Mouse (Mus musculus) cerebellum, adult 18-20 months (tissue): Measurements from ENCODE around the gene Slc7a7.

Source experiments
- DNase-seq, 2 experiments: peaks; one replicate each; pipeline ENCODE4 v3.0.0; 2021

Slc7a7 gene

DNA sequence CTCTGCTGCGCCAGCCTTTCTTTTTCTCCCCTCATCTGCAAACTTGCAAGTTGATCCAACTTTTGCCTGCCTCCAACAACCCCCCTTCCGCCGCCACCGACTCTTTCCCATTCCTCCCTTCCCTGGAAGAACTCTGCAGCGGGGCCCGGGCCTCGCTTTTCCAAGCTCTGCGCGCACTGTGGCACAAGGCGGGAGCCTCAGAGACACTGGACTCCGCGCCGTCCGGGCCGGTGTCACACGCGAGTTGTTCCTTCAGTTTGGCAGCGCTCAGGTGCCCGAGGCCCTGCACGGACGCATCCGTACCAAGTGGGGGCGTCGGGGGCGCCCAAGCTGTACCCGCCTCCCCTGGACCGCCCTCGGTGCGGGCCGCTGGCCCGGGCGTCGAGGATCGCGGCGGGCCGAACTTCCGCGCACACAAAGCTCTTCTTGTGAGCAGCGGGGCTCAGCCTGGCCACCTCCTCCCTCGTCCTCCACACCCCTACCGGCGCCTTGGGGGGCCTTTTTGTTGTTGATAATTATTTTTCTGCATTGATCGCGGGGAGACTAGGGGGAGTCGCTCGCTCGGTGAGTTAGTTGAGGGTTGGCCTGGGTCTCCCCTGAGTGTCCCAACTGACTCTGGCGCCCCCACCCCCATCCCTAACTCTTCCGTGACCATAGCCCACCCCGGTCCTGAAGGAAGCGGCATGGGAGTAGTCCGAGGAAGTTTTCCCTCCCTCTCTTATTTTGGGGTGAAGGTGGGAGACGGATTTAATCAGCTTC, 14.7 kb upstream of the Slc7a7 start:
- DNase-seq: no peak

DNA sequence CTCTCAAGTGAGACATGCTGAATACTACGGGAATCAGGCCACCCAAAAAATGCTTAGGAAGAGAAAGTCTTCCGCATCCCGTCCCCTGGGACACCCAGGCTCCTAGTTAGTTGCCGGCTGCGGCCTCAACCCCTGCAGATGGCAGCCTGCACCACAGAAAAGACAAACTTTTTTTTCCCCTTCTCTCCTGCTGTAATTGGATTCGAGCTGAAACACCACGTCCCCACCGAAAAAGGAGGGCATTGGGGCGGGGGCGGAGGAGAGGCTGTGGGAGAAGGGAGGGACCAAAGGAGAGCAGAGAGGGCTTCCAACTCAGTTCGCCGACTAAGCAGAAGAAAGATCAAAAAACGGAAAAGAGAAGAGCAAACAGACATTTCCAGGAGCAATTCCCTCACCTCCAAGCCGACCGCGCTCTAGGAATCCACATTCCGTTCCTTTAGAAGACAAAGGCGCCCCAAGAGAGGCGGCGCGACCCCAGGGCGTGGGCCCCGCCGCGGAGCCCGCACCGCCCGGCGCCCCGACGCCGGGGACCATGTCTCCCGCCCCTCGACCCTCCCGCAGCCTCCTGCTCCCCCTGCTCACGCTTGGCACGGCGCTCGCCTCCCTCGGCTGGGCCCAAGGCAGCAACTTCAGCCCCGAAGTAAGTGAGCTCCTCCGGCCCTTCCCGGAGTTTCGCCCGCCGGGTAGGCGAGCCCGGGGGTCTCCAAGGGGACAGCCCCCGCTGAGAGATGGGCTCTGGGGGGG, 13.9 kb upstream of the Slc7a7 start, which contains the start of gene Mmp14:
Gene Mmp14, plus strand, starts transcription at position 279 of the 744 bp plus-strand sequence.
- DNase-seq: peak in 1 of 2 experiments; percentile 28

DNA sequence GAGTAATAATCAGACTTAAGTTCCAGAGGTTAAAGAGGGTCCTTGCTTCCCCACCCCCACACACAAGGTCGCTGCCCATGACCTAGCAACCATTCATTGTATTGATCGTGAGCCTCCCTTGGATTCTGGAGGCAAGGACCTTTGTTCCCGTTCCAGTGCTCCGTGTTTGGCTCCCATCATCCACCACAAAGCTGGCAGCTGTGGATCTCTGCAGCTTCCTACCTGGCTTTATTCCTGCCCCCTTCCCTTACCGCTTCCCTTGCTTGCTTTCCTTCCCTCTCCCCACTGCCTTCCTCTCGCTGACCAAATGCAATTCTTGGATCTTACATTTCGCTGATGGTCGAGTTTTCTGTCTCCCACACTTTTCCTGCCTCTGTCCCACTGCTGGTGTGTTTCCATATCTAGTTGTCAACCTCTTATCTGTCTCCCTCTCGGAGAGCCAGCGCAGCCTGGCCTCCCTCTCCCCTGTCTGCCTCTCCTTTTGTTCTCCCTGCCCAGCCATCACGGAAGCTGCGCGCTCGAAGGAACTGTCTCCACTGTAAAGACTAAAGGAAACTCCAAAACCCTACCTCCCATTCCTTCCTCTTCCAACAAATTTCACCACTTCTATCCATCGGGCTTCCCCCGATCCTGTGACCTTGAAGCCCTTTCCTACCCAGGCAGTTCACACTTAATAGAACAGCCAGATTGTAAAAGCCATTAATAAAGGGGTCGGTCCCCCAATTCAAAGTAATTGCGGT, 13.0 kb upstream of the Slc7a7 start:
- DNase-seq: no peak

DNA sequence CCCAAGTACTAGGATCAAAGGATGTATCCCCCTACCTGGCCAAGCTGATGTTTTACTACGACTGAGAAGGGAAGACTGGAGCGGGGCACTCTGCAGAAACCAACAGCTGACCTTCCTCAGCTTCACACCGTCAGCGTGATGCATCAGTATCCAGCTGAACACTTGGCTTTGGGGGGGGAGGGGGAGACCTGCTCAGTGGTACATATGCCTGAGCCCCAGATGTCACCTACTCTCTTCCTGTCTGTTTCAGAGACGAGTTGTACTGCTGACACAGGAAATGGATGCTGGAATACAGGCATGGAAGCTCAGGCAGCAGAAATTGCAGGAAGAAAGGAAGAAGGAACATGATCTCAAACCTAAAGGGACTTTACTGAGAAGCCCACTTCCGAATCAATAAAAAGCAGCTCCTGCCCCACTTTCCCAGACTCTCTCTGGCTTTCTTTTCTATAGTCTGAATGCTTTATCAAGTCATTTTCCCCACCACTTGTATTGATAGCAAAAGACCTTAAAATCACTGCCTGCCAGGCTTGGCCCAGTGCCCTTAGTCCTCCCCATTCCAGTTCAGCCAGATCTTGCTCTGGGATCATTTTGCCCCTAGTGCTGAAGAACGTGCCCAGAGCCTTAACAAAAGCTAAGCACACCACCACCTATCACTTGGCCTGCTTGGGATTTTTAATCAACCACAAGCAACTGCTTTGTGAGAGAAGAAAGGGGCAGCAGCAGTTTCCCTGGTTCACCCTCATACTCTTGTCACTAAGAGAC, 11.9 kb upstream of the Slc7a7 start:
- DNase-seq: no peak

DNA sequence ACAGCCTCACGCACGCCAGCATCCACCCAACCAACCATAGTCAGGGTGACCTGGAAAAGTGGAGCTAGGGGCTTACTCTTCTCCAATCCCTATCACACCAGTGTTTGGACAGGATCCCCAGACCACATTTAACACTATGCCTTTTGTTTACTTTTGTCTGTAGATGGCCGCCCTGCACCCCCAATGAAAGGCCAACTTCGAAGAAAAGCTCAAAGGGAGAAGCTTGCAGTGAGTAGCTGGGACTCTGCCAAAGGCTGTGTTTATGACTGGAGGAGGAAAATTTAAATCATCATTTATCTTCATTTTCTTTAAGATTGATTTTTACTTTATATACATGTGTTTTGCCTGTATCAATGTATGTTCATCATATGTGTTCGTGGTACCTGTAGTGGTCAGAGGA, 10.8 kb upstream of the Slc7a7 start:
- no peak for DNase-seq

DNA sequence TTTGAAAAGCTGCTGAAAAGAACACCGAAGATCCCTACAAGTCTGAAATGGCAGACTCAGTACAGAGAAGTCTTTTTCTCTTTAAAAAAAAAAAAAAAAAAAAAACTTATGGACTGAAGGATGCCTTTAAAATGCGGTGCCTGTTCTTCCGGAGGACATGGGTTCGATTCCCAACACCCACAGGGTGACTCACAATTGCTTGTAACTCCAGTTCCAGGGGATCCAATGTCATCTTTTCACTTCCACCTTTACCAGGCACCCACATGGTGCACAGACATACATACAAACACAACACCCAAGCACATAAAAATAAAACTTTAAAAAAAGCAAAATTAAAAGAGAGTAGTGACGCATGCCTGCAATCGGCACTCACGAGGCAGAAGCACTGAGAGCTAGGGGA, 10.1 kb upstream of the Slc7a7 start:
- DNase-seq: no peak

DNA sequence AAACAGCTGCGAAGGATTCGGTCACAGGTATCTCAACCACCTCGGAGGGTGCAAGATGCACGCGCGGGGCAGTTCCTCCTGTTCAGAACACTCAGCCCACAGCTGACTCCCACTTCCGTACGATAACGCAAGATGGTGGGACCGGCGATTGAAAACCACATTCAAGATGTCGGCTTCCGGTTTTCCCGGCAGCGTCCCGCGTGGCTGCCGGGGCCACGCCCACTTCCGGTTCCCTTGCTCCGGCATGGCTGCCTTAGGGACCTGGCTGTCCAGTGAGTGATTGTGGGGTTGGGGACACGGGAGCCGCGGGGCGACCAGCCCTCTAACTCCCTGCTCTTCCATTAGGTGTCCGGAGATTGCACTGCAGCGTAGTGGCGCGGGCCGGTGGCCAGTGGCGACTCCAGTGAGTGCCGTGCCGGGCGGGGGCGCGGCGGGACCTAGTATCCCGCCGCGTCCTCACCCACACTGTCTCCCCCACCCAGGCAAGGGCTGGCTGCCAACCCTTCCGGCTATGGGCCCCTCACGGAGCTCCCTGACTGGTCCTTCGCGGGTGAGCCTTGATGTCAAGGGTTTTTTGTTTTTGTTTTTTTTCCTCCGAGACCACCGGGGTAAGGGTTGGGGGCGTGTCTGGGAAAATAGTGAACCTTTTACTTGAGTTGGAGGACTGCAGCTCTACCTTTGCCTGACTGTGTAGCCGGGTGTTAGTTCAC, 9.3 kb upstream of the Slc7a7 start, which contains the start of gene Mrpl52:
Gene Mrpl52, plus strand, starts transcription at position 221 of the 710 bp plus-strand sequence.
- DNase-seq: peak; percentile 88 to 91

DNA sequence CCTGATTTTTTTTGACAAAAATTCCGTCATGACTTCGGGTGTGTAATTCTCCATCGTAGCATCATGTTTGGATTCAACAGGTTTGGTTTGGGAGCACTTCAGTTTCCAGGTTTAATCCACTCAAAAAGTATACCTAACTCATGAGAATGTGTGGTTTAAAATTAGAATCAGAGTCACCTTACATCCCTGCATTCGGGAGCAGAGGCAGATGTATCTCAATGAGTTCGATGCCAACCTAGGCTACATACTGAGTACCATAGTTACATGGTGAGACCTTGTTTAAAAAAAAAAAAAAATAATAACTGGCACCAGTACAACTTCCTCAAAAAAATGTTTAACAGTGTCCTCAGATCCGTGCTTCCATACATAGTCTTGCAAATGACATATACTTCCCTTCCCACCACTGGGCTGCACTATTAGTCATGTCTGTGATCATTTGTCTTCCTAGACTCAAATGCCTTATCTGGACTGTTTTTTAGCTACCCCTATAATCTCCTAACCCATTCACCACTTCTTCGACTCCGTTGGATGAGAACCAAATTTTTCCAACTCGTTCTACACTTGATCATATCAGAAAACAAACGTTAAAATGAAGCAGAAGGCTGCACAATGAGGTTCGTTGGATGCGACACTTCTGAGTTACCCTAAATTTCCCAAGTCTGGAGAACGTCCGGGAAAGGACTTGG, 8.6 kb upstream of the Slc7a7 start:
- no peak for DNase-seq

DNA sequence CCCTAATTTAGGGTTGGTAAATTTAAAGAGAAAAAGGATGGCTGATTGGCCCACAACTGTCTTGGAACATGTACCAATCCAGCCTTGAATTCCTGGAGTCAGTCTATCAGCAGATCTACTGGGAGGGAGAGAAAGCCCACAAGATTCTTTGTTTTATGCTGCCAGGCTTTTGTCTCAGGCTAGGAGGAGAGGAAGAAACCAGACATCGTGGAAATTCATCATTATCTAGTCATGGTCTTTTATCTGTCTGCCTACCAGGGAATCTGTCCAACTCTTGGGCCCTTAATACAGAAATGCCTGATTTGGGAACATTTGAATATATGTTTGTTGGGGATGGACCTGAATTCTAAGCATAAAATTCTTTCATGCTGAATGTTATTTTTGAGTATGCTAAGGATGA, 8.0 kb upstream of the Slc7a7 start:
- DNase-seq: no peak

DNA sequence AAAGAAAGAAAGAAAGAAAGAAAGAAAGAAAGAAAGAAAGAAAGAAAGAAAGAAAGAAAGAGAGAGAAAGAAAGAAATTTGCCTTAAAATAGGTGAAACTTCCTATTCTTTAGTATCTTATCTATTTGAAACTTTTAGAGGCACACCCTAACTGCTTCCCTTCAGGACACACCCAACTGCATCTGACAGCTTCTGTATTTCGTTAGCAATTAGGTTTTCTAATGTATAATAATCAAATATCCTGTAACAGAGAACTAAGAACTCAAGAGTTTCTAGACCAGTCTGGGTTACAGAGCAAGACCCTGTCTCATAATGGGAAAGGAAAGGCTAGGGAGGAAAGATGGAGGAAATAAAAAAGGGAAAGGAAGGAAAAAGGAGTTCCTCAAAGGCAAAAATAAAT, 7.1 kb upstream of the Slc7a7 start:
- no peak for DNase-seq

DNA sequence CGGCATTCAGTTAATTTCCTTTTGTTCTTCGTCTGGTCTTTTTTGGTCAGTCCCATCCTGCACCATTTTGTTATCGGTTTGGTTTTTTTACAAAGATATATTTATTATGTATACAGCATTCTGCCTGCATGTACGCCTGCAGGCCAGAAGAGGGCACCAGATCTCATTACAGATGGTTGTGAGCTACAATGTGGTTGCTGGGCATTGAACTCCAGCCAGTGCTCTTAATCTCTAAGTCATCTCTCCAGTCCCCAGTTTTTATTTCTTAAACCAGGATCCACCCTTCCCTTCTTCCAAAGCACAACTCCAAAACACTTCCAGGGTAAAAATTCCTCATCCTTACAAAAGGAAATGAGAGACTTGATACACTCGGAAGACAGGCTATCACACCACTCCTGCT, 5.8 kb upstream of the Slc7a7 start:
- DNase-seq: no peak

DNA sequence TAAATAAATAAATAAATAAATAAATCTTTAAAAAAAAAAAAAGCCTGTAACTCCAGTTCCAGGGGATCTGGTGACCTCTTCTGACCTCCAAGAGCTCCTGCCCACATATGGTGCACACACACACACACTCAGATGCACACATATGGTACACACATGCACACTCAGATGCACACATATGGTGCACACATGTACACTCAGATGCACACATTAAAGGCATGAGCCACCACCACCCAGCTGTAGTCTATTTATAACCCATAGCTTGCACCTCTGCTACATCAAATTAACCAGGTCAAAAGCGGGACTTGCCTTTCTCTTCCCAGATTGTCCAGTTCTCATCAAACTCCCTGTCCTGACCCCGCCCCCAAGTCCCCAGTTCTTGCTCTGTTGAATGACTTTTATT, 3.4 kb upstream of the Slc7a7 start:
- no peak for DNase-seq

DNA sequence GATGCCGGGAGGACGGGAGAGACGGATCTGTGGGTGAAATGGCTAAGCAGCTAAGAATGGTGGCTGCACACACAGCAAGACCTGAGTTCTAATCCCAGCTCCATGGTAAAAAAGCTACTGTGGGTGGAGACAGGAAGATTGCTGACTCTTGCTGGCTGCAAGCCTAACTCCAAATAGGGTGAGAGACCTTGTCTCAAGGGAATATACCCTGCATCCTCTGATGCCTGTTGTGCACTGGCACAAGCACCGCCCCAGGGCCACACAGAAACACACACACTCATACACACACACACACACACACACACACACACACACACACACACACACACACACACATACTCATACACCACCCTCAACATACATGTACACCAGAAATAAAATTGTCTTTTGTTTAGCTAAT, 750 bp downstream of the Slc7a7 start:
- DNase-seq: no peak

DNA sequence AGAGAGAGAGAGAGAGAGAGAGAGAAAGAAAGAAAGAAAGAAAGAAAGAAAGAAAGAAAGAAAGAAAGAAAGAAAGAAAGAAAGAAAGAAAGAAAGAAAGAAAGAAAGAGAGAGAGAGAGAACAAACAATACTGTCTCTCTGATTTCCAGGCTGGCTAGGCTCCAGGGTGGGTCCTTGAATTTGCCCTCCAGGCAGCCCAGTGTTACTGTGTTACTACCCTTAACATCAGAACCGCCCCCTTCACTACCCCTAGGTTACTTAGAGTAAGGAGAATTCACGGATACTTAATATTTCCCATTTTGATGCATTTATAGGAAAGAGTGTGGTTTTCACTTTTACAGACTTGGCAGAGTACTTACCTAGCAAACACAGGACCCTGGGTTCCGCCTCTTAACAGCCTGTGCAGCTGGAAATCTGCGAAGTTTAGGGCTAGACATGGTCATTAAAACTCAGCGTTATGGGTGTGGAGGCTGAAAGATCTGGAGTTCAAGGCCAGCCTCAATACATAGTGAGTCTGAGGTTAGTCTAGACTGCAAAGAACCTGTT, 1.3 kb downstream of the Slc7a7 start:
- DNase-seq: no peak

DNA sequence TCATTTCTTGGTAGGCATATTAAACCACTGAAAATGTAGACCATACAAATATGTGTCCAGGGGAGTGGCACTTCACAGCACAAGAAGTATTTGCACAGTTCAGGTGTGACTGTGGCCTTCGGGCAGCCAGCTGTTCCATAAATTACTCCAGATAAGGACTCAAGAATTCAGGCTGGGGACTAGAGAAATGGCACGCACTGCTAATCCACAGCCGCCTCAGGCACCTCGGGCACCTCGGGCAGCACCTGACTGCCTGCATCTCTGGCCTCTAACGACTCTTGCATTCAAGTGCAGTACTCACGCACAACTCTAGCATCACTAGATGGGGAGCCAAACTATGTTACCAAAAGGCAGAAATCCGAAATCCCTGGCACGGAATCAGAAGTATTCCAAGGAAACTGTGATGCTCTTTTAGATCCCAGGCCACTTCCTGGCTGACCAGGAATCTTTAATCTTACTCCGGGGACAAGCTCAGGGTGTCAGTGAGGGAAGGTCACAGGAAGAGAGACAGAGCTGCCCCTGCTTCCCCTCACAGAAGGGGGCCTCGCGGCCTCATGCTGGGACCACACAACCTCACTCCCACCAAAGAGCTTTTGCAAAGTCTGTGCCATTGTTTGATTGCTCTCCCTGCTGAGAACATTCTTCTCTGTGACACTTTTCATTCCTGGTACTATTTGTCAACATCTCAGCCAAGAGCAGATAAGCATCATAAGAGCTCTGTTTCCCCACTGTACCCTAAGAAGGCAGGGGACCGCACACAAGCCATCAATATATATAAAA, 2.1 kb downstream of the Slc7a7 start:
- no peak for DNase-seq

DNA sequence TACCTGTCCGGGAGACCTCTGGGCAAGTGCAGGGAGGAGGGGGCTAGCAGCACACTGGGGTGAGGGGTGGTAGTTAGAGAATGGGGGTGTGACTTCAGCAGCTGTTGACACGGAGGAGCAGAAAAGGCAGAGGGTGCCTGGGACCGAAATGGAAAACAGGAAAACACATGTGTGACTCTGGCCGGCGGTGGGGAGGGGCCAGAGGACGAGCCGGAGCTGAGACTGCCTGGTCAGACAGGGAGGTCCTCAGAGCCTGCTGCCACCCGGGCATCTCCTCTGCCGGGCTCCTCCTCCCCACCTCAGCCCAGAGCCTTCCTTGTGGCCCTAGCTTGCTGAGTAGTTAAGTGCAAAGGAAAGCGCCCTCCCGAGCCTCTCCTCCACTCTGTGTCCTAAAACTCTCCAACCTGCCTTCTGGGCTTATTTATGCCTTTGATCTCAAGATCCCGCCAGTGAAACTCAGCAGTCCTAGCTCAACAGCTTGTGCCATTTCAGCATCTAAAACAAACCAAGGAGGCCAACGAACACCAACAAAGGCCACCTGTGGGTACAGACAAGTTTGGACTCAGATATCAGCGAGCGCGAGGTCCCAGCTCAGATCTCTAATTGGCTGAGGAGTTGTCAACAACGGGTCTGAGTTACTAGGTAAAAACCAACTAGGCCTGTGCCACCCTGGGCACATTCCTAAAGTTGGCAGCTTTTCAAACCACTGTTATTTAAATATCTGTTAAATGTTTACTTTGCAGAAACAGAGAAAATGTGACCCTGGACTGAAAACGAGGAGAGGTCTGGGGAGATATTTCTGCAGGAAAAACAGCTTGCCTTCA, 3.5 kb downstream of the Slc7a7 start:
- no peak for DNase-seq

DNA sequence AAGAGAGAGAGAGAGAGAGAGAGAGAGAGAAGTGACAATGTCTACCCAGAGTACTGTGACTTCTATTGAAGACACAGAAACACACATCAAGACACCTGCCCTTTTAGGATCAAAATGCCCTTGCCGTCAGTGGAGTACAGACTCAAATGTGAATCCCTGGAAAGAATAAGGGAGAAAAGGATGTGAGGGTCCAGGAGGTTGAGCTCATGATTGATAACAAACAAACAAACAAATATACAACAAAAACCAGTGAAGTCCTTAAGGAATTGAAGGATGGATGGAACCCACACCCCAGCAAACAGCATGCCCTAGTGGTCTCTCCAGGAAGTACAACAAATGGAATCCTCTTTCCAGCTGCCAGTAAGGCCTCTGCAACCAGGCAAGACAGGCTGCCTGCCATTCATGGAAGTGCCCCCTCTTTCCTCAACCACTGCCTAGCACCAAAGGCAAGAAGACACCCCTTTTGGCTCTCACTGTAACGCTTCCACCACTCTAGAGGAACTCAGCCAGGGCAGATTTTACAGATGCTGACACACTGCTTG, 4.9 kb downstream of the Slc7a7 start:
- peak; percentile 33 to 40 for DNase-seq

DNA sequence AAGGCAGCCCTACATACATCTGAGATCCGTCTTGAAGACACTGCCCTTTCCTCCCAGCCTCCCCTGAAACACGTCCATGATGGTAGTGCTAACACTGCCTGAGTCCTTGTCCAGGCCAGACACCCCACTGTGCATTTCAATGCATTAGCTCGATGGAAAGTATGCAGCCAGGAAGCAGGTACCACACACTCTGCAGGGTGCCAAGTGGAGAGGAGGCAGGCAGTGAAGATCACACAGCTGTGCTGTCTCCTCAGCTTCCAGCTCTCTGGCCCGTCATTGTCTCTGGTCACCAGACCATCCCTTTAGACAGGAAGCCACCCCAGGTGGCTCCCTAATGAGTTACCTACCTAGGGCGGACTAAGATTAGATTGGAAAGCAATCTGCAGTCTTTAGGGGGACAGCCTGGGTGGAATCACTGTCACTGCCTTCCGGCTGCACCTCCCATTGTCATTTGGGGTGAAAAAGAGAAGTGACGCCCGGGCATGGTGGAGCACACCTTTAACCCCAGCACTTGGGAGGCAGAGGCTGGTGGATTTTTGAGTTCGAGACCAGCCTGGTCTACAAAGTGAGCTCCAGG, 5.5 kb downstream of the Slc7a7 start:
- DNase-seq: no peak
